Mouse (Mus musculus): ENCODE data around the gene Pcgf3. TPM values are rescaled to one million over a fixed set of nuclear protein-coding genes. Genes with fewer than 3 reads are reported as not detected.

Pcgf3 gene
- polyA plus RNA-seq (2017; shearing (Covaris generic)), result 10.4 TPM

GRCm38 (mm10) chr5:108461082-108462065, at the start of gene Pcgf3:
Gene Pcgf3, plus strand, starts transcription at chr5:108461232.

GRCm38 (mm10) chr5:108433804-108434587, 27.0 kb upstream of the Pcgf3 start, which contains the start of gene Atp5k:
Gene Atp5k, minus strand, starts transcription at chr5:108434448.

GRCm38 (mm10) chr5:108448785-108449668, 12.0 kb upstream of the Pcgf3 start, which contains the start of gene Mfsd7a:
Gene Mfsd7a, minus strand, starts transcription at chr5:108448891.

GRCm38 (mm10) chr5:108549489-108550206, 88.6 kb downstream of the Pcgf3 start, which contains the start of gene Cplx1:
Gene Cplx1, minus strand, starts transcription at chr5:108550024.

Other genes with a start within 250 kb of the Pcgf3 start
- 35.5 TPM for gene Dr1, start 192.3 kb upstream of the Pcgf3 start, polyA plus RNA-seq (2017; shearing (Covaris generic))
- gene Pigg, start 148.6 kb upstream of the Pcgf3 start, polyA plus RNA-seq (2017; shearing (Covaris generic)), result 2.8 TPM
- gene Gm42517, start 93.3 kb upstream of the Pcgf3 start, polyA plus RNA-seq (2017; shearing (Covaris generic)), result not detected
- gene Pde6b, start 72.8 kb upstream of the Pcgf3 start, polyA plus RNA-seq (2017; shearing (Covaris generic)), result 0.32 TPM
- 97.6 TPM for gene Atp5k, start 26.8 kb upstream of the Pcgf3 start, polyA plus RNA-seq (2017; shearing (Covaris generic))
- gene Mfsd7a, start 12.3 kb upstream of the Pcgf3 start, polyA plus RNA-seq (2017; shearing (Covaris generic)), result not detected
- not detected for gene Cplx1, start 88.8 kb downstream of the Pcgf3 start, polyA plus RNA-seq (2017; shearing (Covaris generic))
- 168 TPM for gene Gak, start 168.5 kb downstream of the Pcgf3 start, polyA plus RNA-seq (2017; shearing (Covaris generic))
- gene Tmem175, start 168.5 kb downstream of the Pcgf3 start, polyA plus RNA-seq (2017; shearing (Covaris generic)), result 25.3 TPM
- 27.1 TPM for gene Idua, start 199.1 kb downstream of the Pcgf3 start, polyA plus RNA-seq (2017; shearing (Covaris generic))
- 14.6 TPM for gene Dgkq, start 208.4 kb downstream of the Pcgf3 start, polyA plus RNA-seq (2017; shearing (Covaris generic))
- 0.10 TPM for gene Slc26a1, start 214.3 kb downstream of the Pcgf3 start, polyA plus RNA-seq (2017; shearing (Covaris generic))
- gene Fgfrl1, start 231.2 kb downstream of the Pcgf3 start, polyA plus RNA-seq (2017; shearing (Covaris generic)), result 2.3 TPM

All from effector memory CD4-positive, alpha-beta T cell, adult 7 months (primary cell).